Mouse (Mus musculus) limb, embryonic 12.5 days (tissue): ENCODE measurements around the gene Vtcn1. TPM values are rescaled to one million over a fixed set of nuclear protein-coding genes. Genes with fewer than 3 reads are reported as not detected.

Source experiments
- ATAC-seq: fragments of 200-750 bp; cut with Nextera tagmentation; 2 replicates; pipeline ENCODE4 v1.8.0; 2017; ENCODE audit warnings: low read depth, moderate TSS enrichment; ENCODE audit not compliant: insufficient number of reproducible peaks, insufficient read depth, low FRiP score, low TSS enrichment
- H3K27ac ChIP-seq: fragments of 300-500 bp; sonication (generic); 2 replicates; pipeline ENCODE4 v1.5.1; 2016; ENCODE audit warnings: mild to moderate bottlenecking, moderate library complexity
- H3K27me3 ChIP-seq: fragments of 300-500 bp; sonication (generic); 2 replicates; pipeline ENCODE4 v1.6.1; 2016; ENCODE audit warnings: mild to moderate bottlenecking, moderate library complexity
- H3K36me3 ChIP-seq: fragments of 300-500 bp; sonication (generic); 2 replicates; pipeline ENCODE4 v1.6.1; 2016; ENCODE audit warnings: mild to moderate bottlenecking, moderate library complexity
- H3K4me1 ChIP-seq: fragments of 300-500 bp; sonication (generic); replicated peaks from 2 replicates; pipeline ENCODE4 v1.6.1; 2016
- H3K4me2 ChIP-seq: fragments of 300-500 bp; sonication (generic); 2 replicates; pipeline ENCODE4 v1.6.1; 2016; ENCODE audit warnings: mild to moderate bottlenecking, moderate library complexity
- H3K4me3 ChIP-seq: fragments of 300-500 bp; sonication (generic); replicated peaks from 2 replicates; pipeline ENCODE4 v1.5.1; 2016; ENCODE audit warnings: mild to moderate bottlenecking
- H3K9ac ChIP-seq: fragments of 300-500 bp; sonication (generic); replicated peaks from 2 replicates; pipeline ENCODE4 v1.6.1; 2016; ENCODE audit warnings: mild to moderate bottlenecking, moderate library complexity
- H3K9me3 ChIP-seq: fragments of 300-500 bp; sonication (generic); 2 replicates; pipeline ENCODE4 v1.6.1; 2016; ENCODE audit warnings: mild to moderate bottlenecking, moderate library complexity
- WGBS: fragments of 180-500 bp; shearing (Covaris S2); methylation state at CpG from one replicate; pipeline ENCODE4 v1.1.7; 2016; 5-methylcytosine and 5-hydroxymethylcytosine counted together
- polyA plus RNA-seq: library from polyadenylated mRNA; unstranded; fragments of >200 nt; fragmentation: Nextera tagmentation; extraction: Ambion mirVana; gene quantifications from 2 replicates; pipeline ENCODE4 v1.2.1, GENCODE M21; 2016

Vtcn1 gene
- polyA plus RNA-seq, 1 experiment from 2014 or later, result not detected

GRCm38 (mm10) chr3:100895500-100895899 lies 70.2 kb downstream of the Vtcn1 start:
- no peaks in the 10 kb centered on the region for H3K36me3 ChIP-seq
- no peak for ATAC-seq
- no peaks in the 10 kb centered on the region for H3K4me1 ChIP-seq
- H3K27me3 ChIP-seq, result no peaks in the 10 kb centered on the region
- no peak overlapping the region for H3K4me2 ChIP-seq
- 78% methylated on average over 6 of the region's 6 CpGs for WGBS
- no peak overlapping the region for H3K27ac ChIP-seq
- H3K4me3 ChIP-seq, result no peak overlapping the region
- no peaks in the 10 kb centered on the region for H3K9me3 ChIP-seq
- H3K9ac ChIP-seq, result no peak overlapping the region

DNA sequence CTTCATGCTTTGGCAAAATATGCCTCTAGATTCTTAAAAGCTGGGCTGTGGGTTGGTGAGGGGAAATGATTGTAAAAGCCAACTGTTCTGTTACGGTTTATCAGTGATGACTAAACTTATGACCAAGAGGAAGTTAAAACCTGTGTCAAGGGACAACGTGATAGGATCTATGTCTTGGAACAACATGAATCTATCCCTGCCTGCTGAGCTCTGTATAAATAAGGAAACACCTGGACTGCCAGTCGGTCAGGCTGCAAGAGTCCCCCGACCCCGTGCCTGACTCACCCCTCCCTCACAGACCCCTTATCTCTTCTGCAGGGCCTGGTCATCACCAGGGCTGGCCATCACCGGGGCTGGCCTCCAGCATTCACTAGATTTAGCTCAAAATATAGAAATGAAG lies 80.9 kb downstream of the Vtcn1 start:
- Histone ChIP-seq H3K36me3 (no peaks in the 10 kb centered on the region), H3K27me3 (no peaks in the 10 kb centered on the region), H3K9me3 (no peaks in the 10 kb centered on the region), H3K27ac (no peak overlapping the region), H3K4me1 (peaks cover 13% of the 10 kb centered on the region), H3K4me3 (no peak overlapping the region), H3K9ac (no peak overlapping the region), H3K4me2 (no peak overlapping the region)
- WGBS, result 70% methylated on average over 6 of the region's 6 CpGs
- ATAC-seq, result no peak

- H3K9me3 ChIP-seq, result no peaks in the 10 kb centered on the region
- H3K4me3 ChIP-seq, result no peak overlapping the region
- no peak for ATAC-seq
- peaks cover 20% of the 10 kb centered on the region for H3K4me1 ChIP-seq
- WGBS, result 26% methylated on average over 3 of the region's 3 CpGs
- no peaks in the 10 kb centered on the region for H3K36me3 ChIP-seq
- H3K9ac ChIP-seq, result no peak overlapping the region
- H3K4me2 ChIP-seq, result no peak overlapping the region
- no peaks in the 10 kb centered on the region for H3K27me3 ChIP-seq
- no peak overlapping the region for H3K27ac ChIP-seq
These were observed 81.7 kb downstream of the Vtcn1 start for GRCm38 (mm10) chr3:100906916-100907315.

- no peak overlapping the region for H3K4me3 ChIP-seq
- H3K27ac ChIP-seq, result peak overlapping the region; percentile 20; the same call in 1 of the 2 replicates
- peaks cover 23% of the 10 kb centered on the region for H3K4me1 ChIP-seq
- H3K9me3 ChIP-seq, result no peaks in the 10 kb centered on the region
- 48% methylated on average over 6 of the region's 6 CpGs for WGBS
- H3K9ac ChIP-seq, result no peak overlapping the region
- H3K36me3 ChIP-seq, result no peaks in the 10 kb centered on the region
- no peaks in the 10 kb centered on the region for H3K27me3 ChIP-seq
- ATAC-seq, result no peak
- no peak overlapping the region for H3K4me2 ChIP-seq
These were observed 83.3 kb downstream of the Vtcn1 start for GRCm38 (mm10) chr3:100908594-100908993.

DNA sequence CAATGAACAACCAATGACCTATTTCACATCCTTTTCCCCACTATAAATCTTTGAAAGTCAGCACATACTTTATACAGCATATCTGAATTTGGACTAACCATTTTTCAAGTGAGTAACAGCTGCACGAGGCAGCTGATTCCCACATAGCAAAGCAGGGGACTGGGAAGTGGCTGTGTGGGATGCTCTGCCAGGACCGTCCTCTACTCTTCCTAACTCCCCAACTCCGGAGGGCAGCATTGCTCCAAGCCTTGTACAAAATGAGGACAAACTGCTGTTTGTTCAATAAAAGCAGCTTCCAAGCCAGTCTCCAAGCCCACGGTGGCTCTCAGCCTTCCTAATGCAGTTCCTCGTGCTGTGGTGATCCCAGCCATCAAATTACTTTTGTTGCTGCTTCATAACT lies 85.4 kb downstream of the Vtcn1 start:
- H3K27ac ChIP-seq, result peak overlapping the region; percentile 54
- no peaks in the 10 kb centered on the region for H3K9me3 ChIP-seq
- ATAC-seq, result no peak
- no peaks in the 10 kb centered on the region for H3K36me3 ChIP-seq
- 44% methylated on average over 5 of the region's 5 CpGs for WGBS
- no peak overlapping the region for H3K4me2 ChIP-seq
- H3K9ac ChIP-seq, result no peak overlapping the region
- peaks cover 23% of the 10 kb centered on the region for H3K4me1 ChIP-seq
- no peak overlapping the region for H3K4me3 ChIP-seq
- no peaks in the 10 kb centered on the region for H3K27me3 ChIP-seq

DNA sequence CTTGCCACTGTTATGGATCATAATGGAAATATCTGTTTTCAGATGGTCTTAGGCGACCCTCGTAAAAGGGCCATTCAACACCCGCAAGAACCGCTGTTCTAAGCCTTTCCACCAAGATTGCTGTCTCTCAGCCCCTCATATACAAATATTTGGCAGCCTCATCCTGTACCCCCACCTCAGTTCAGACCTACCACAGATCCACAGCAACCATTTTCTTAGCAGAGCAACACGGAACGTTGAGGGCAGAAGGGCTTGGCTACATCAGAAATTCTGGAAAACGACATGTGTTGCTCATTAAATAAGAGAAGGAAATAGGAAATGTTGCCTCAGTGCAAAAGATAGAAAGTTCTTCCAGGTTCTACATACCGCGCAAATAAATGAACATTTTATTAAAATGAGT lies 85.8 kb downstream of the Vtcn1 start:
- H3K27ac ChIP-seq, result peak overlapping the region; percentile 54
- no peaks in the 10 kb centered on the region for H3K36me3 ChIP-seq
- H3K4me3 ChIP-seq, result no peak overlapping the region
- H3K9ac ChIP-seq, result no peak overlapping the region
- ATAC-seq, result no peak
- 51% methylated on average over 9 of the region's 9 CpGs for WGBS
- H3K27me3 ChIP-seq, result no peaks in the 10 kb centered on the region
- peaks cover 23% of the 10 kb centered on the region for H3K4me1 ChIP-seq
- H3K9me3 ChIP-seq, result no peaks in the 10 kb centered on the region
- H3K4me2 ChIP-seq, result no peak overlapping the region

- Histone ChIP-seq H3K4me1 (peaks cover 23% of the 10 kb centered on the region), H3K27me3 (no peaks in the 10 kb centered on the region), H3K36me3 (no peaks in the 10 kb centered on the region), H3K9me3 (no peaks in the 10 kb centered on the region), H3K4me2 (no peak overlapping the region), H3K27ac (no peak overlapping the region; the same call in 1 of the 2 replicates), H3K9ac (no peak overlapping the region), H3K4me3 (no peak overlapping the region)
- WGBS, result 63% methylated on average over 7 of the region's 7 CpGs
- ATAC-seq, result no peak
These were observed 86.4 kb downstream of the Vtcn1 start for GRCm38 (mm10) chr3:100911498-100912213.

DNA sequence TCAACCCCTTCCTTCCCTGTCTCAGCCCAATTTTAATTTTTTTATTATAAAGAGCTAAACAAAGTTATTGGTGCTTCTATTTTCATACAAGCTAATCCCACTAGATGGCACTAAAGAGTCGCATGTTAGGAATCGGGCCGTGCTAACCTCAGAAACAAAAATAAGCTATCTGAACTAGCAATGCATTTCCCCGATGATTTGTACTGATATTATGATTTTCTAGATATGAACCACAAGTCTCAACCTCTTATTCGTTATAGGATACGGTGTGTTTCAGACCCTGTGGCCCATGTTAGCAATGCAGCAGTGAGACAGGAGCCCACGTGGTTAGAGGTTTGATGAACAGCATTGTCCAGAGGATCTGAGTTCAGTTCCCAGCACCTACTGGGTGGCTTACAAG lies 91.6 kb downstream of the Vtcn1 start:
- Histone ChIP-seq H3K4me1 (peaks cover 7% of the 10 kb centered on the region), H3K27ac (no peak overlapping the region), H3K9me3 (no peaks in the 10 kb centered on the region), H3K9ac (no peak overlapping the region), H3K36me3 (no peaks in the 10 kb centered on the region), H3K4me2 (no peak overlapping the region), H3K27me3 (no peaks in the 10 kb centered on the region), H3K4me3 (no peak overlapping the region)
- no peak for ATAC-seq
- 24% methylated on average over 7 of the region's 7 CpGs for WGBS

DNA sequence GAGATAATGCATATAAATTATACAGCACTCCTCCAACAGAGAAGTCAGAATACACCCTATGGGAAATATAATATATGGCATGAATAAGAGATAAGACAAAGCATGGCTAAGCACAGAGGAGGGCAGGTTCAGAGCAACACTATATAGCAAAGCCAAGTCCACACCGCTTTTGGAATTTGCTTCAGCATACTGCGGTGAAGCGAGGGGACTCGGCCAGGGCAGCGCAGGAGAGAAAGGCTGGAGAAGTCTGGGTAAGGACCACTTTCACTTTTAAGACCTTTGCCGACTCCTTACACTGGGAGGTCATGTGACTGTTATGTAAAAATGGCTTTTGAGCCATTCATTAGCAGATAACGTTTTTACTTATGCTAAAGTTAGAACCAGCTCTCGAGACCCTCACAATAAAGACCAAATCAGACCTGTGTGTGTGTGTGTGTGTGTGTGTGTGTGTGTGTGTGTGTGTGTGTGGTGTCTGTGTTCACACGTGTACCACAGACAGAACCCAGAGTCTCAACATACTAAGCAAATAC lies 95.4 kb downstream of the Vtcn1 start:
- WGBS, result 83% methylated on average over 9 of the region's 9 CpGs
- H3K9ac ChIP-seq, result no peak overlapping the region

GRCm38 (mm10) chr3:100921825-100922505 lies 96.7 kb downstream of the Vtcn1 start, which contains the start of gene Trim45:
TSS of gene Trim45 (plus strand) at chr3:100922202.
- peak within 1 kb of the TSS; percentile 78 for H3K27ac ChIP-seq
- peak; percentile 99 for ATAC-seq
- under 1% methylated on average over 39 of the region's 39 CpGs for WGBS
- no peaks in the 10 kb centered on the region for H3K27me3 ChIP-seq
- H3K4me3 ChIP-seq, result peak within 1 kb of the TSS; percentile 62
- H3K36me3 ChIP-seq, result 0 out of 2 replicates have a peak, but pooled peaks cover 4% of the 10 kb centered on the region
- H3K9ac ChIP-seq, result peak within 1 kb of the TSS; percentile 76
- peak within 1 kb of the TSS; percentile 61 for H3K4me2 ChIP-seq
- H3K4me1 ChIP-seq, result peaks cover 41% of the 10 kb centered on the region
- H3K9me3 ChIP-seq, result no peaks in the 10 kb centered on the region

More for the DNA sequence above, 95.4 kb downstream of the Vtcn1 start:
- Histone ChIP-seq H3K4me3 (no peak overlapping the region), H3K4me2 (peak overlapping the region; percentile 61; the same call in 1 of the 2 replicates), H3K4me1 (peaks cover 29% of the 10 kb centered on the region), H3K9me3 (no peaks in the 10 kb centered on the region), H3K27me3 (no peaks in the 10 kb centered on the region), H3K27ac (no peak overlapping the region), H3K36me3 (0 out of 2 replicates have a peak, but pooled peaks cover 4% of the 10 kb centered on the region)
- no peak for ATAC-seq
